Mouse (Mus musculus): ENCODE data around the gene Ppp2r3a. TPM values are rescaled to one million over a fixed set of nuclear protein-coding genes. Genes with fewer than 3 reads are reported as not detected.

Ppp2r3a gene
- total RNA-seq, 2 experiments from 2014 or later = 29.0 to 30.9 TPM

DNA sequence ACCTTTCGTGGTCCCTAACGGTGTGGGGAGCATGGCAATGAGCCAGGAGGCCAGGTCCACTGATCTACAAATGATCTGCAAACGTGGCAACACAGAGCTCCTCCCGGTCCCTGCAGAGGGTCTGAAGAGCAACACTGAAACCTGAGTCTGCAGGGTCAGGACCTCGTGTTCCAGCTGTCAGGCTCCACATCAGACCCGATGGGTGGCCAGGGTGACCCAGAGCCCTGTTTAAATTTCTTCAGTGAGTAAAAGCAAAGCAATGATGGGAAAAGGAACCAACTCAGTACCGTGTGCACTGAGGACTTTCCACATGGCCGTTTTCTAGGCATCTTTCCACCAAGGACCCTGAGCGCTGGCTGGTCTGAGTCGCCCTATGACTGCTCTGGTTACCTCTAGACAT is 28.6 kb upstream of the Ppp2r3a start:
- Histone ChIP-seq H3K27ac (no peak overlapping the region), H3K4me3 (no peak overlapping the region)
- TF ChIP-seq CTCF (conservative IDR thresholded peaks at IDR 0.05) = no peak
- no peak for DNase-seq (ENCODE audit: low spot score in 2 of 2)

DNA sequence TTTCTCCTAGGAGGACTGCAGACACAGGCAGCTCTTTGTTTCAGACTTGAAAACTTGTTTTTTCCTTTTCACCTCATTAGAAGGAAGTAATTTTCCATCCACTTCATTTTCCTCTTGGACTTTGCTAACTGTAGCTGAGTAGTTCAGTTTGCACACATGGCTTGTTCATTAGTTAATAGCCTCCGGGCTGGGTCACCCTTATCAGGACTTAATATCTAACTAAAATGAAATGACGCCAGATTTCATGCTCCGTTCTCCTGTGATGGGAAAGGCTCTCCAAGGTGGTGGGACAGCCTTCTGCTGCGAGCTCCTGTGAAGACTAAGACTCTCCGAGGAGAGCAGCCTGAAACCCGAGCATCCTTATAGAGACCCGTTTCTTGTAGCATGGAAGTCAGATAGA is 21.1 kb upstream of the Ppp2r3a start:
- no peak for TF ChIP-seq CTCF (conservative IDR thresholded peaks at IDR 0.05)
- Histone ChIP-seq H3K27ac (no peak overlapping the region), H3K4me3 (no peak overlapping the region)
- DNase-seq (ENCODE audit: low spot score in 2 of 2) = no peak

DNA sequence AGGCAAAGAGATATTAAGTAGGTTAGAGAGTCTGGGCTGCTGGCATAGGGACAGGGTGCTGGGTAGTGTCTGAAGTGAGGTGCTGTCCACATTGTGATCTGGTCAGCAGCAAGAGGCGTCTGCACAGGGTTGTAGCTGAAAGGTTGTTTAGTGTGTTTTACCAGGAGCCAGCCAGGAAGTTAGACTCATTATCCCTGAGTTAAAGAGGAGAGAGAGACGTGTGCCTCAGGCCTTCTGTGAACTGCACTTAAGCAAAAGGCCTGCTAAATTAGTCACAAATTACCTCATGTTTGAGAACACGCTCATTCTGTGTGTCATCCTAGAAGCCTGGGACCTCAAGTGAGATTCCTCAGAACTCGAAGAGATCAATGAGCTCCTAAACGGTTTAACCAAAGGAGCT is 18.4 kb upstream of the Ppp2r3a start:
- no peak for DNase-seq (ENCODE audit: low spot score in 2 of 2)
- Histone ChIP-seq H3K27ac (no peak overlapping the region), H3K4me3 (no peak overlapping the region)
- no peak for TF ChIP-seq CTCF (conservative IDR thresholded peaks at IDR 0.05)

DNA sequence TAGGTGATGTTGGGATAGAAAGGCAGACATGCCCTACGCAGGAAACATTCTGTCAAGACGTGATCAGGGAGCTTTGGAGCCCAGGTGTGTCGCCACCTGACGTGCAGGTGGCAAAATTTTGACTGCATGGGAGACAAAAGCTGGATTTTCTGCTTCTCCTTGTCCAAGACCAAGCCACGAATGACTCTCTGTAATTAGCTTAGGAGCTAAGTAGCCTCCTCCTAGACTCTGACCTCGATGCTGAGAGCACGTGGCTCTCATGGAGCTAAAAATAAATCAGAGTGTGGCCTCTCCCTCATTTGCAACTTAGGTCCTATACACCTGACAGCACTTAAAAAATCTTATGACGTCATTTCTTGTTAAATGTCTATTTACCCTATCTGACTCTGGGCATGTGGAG is 14.4 kb upstream of the Ppp2r3a start:
- Histone ChIP-seq H3K4me3 (peak overlapping the region; percentile 23; the same call in 1 of the 2 replicates), H3K27ac (peak overlapping the region; percentile 80)
- TF ChIP-seq CTCF (conservative IDR thresholded peaks at IDR 0.05) = no peak
- no peak for DNase-seq (ENCODE audit: low spot score in 2 of 2)

DNA sequence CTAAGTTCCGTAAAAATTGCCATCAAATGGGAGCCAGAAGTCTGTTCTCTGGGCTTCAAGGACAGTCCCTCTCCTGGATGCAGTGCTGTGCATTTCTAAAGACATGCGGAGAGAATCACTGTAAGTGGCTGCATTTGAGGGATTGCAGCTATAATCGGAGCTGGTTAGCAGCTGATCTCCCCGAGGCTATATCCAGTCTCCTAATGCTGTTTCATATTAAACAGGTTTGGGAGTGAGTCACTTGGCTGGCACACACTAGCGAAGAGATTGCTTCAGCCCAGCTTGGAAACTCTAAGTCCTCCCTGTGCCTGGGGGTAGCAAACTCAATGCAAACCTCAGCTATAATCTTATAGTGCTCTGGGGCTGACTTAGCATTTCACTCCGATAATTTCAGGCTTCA is 14.0 kb upstream of the Ppp2r3a start:
- TF ChIP-seq CTCF (conservative IDR thresholded peaks at IDR 0.05) = no peak
- Histone ChIP-seq H3K4me3 (peak overlapping the region; percentile 23; the same call in 1 of the 2 replicates), H3K27ac (peak overlapping the region; percentile 80)
- peak in 1 of 2 experiments; percentile 60 for DNase-seq (ENCODE audit: low spot score in 2 of 2)

DNA sequence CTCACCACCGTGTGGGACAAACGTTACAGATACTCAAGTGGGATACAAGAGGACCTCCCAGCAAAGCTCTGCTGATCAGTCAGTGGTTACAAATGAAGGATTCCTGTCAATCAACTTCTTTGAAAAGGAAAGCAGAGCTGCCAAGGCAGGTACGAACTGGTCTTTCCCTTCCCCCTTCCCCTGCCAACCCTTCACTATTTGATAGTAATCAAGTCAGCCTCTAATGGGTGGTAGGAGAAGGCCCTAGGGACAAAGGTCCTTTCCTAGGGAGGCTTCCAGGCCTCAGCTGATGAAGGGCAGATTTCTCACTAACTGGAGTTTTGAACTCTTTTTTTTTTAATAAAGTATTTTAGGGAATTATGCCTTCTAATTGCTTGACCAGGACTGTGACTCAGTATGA is 11.2 kb upstream of the Ppp2r3a start:
- DNase-seq (ENCODE audit: low spot score in 2 of 2) = no peak
- Histone ChIP-seq H3K4me3 (no peak overlapping the region), H3K27ac (peak overlapping the region; percentile 67; the same call in 1 of the 2 replicates)
- no peak for TF ChIP-seq CTCF (conservative IDR thresholded peaks at IDR 0.05)

DNA sequence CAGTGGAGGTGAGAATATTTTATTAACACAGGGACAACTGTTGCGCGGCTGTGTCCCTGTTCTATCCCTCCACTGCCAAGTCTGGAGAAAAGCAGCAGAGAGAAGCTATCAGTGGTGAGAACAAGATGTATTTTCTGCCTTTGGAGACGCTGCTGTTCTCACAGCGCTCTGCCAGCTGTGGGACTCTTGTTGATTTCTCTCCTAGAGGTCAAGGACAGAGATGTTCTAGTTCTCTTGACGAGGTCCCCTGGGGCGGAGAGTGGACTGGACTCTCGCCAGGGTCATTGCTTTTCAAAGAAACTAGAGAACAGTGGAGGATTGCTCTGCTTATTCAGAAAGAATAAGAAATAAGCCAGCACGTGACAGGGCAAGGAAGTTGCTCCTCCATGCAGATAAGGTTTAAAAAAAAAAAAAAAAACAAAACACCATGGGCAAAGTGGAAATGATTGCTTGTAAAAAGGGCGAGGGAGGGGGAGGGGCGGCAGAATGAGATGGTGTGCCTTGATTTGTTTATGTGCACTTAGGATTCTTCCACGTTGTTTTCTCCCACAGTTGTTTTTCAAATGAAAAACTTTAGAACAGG is 10.5 kb upstream of the Ppp2r3a start:
- H3K27ac ChIP-seq = peak overlapping the region; percentile 67
- TF ChIP-seq CTCF (conservative IDR thresholded peaks at IDR 0.05) = no peak
- DNase-seq (ENCODE audit: low spot score in 2 of 2) = no peak
- H3K4me3 ChIP-seq = peak overlapping the region; percentile 25

DNA sequence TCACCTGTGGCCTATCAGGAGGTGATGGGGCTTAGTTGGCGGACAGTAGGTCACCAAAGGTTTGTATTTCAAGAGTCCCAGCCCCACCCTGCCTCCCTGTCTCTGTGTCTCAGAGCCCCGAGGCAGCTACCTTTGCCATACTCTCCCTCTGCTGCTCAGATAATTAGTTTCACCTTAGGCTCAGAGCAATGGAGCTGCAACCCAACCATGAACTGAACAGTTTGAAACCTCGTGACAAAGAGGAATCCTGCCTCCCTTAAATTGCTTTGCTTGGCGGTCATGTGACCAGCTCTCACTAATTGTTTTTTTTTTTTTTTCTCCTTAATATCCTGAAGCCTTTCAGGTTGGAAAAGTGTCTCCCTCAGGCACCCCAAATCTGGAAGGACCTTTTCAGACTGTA is 9.8 kb upstream of the Ppp2r3a start:
- no peak overlapping the region for H3K4me3 ChIP-seq
- no peak for DNase-seq (ENCODE audit: low spot score in 2 of 2)
- no peak for TF ChIP-seq CTCF (conservative IDR thresholded peaks at IDR 0.05)
- peak overlapping the region; percentile 67; the same call in 1 of the 2 replicates for H3K27ac ChIP-seq

DNA sequence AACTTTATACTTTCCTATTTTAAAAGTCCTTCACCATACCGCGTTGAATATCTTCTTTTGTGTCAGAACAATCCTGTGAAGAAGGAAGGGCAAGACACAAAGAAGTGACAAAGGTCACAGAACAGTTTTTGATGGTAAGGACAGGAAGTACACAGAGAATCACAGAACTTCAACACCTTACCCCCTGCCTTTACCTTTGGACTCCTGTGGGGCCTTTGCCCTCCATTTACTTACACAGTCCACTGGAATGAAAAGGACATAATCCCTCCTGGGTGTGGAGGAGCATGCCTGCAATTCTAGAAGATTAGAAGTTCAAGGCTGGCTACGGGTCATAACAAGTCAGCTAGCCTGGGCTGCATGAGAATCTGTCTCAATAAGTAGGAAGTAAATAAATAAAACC is 1.5 kb upstream of the Ppp2r3a start:
- no peak for DNase-seq (ENCODE audit: low spot score in 2 of 2)
- Histone ChIP-seq H3K27ac (no peak overlapping the region), H3K4me3 (no peak overlapping the region)
- no peak for TF ChIP-seq CTCF (conservative IDR thresholded peaks at IDR 0.05)

DNA sequence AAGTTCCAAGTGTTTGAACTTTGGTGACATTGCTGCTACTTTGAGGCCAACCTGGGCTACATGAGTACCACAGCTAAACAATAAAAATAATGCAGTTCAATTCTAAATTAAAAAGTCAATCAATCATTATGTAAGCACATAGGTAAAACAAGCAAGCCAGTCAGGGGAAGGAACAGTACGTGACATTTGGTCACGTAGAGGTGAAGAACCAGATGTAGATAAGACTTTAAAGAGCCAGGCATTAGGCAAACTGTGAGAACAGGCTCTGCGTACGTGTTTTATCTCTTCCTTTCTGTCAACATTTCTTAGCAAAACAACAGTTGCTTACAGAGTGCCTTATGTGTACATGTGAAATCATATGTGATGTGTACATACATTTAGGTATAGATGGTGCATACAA is 946 bp upstream of the Ppp2r3a start:
- TF ChIP-seq CTCF (conservative IDR thresholded peaks at IDR 0.05) = no peak
- DNase-seq (ENCODE audit: low spot score in 2 of 2) = no peak
- Histone ChIP-seq H3K27ac (no peak overlapping the region), H3K4me3 (no peak overlapping the region)

DNA sequence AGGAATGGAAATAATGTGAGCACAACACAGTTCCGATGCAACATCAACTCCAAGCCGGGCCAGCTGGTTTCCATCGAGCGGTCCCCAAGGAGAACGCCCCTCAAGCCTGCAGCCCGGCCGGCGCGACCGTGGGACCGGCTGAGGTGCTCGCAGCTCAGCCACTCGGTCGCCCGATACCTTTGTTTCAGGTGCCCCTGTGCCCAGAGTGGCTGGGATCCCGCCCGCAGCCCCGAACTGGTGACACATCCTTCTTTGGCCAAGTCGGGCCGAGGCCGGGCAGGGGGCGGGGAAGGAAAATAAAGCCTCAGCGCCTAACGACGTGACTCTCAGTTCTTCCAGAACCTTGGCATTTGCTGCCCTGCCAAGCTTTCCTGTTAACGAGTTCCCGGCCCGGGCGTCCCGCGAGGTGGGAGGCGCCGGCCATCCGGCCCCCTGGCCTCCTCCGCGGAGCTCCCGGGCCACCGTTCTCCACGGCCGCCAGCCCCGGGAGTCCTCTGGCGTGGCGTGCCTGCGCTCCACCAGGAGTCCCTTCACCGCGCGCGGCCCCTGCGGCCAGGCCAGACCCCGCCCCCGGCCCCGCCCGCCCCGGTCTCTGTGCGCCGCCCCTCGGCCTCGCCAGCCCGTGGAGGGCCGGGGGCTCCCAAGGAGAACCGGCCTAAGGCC is 483 bp downstream of the Ppp2r3a start:
- Histone ChIP-seq H3K27ac (peak overlapping the region; percentile 95), H3K4me3 (peak overlapping the region; percentile 92)
- TF ChIP-seq CTCF (conservative IDR thresholded peaks at IDR 0.05) = no peak
- peak in 1 of 2 experiments; percentile 34 for DNase-seq (ENCODE audit: low spot score in 2 of 2)

DNA sequence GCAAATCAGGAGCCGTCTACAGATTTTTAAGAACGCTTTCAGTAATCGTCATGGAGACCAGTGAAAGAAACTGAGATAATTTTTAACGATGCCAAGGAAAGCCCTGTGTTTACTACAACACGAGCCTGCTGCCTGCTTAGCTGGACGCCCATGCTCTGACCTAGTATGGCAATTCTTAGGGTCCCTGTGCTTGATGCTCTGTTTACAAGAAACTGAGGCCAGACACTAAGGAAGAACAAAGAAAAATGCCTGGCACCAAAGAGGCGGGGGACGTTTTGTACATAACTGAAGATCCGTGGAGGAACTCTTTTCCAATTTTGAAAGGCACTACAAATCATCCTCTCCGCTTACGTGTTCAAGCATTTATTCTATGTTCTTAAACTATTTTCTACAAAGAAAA is 1.1 kb downstream of the Ppp2r3a start:
- TF ChIP-seq CTCF (conservative IDR thresholded peaks at IDR 0.05) = no peak

DNA sequence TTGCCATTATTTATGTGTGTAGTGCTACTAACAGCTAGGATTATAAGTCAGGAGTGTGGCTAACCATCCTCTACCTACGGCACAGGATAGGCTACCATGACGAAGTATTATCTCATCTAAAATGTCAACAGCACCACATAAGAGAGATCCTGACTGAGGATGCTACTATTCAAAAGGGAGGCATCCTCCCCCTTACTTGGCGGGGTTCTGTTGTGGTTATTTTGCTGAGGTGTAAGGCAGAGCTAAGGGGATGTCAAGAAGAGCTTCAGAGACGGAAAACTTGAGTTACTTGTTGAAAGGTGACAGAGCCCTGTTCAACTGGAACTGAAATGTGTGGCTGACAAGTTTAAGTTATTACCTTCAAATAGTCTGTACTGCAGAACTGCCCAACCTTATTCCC is 2.0 kb downstream of the Ppp2r3a start:
- TF ChIP-seq CTCF (conservative IDR thresholded peaks at IDR 0.05) = no peak
- no peak for DNase-seq (ENCODE audit: low spot score in 2 of 2)
- no peak overlapping the region; the same call in 1 of the 2 replicates for H3K4me3 ChIP-seq

More for the DNA sequence above, 1.1 kb downstream of the Ppp2r3a start:
- peak in 1 of 2 experiments; percentile 23 for DNase-seq (ENCODE audit: low spot score in 2 of 2)
- H3K4me3 ChIP-seq = peak overlapping the region; percentile 92
- peak overlapping the region; percentile 95 for H3K27ac ChIP-seq

DNA sequence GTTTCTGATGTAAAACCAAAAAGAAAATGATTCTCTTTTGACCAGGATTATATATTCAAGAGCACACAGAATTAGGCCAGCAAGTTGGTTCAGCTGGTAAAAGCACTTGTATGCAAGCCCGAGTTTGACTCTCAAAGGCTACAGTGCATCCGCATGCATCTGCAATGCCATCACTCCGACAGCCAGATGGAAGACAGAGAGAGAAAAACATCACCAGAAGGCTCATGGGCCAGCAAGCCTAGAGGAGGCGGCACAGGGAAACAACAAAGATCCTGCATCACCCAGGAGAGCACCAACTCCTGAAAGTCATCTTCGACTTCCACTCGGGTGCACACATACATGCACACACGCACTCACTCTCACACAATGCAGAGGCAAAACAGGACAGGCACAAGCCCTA is 4.1 kb downstream of the Ppp2r3a start:
- TF ChIP-seq CTCF (conservative IDR thresholded peaks at IDR 0.05) = no peak
- Histone ChIP-seq H3K27ac (peak overlapping the region; percentile 85), H3K4me3 (no peak overlapping the region; the same call in 1 of the 2 replicates)
- peak in 1 of 2 experiments; percentile 32 for DNase-seq (ENCODE audit: low spot score in 2 of 2)

More for the DNA sequence above, 2.0 kb downstream of the Ppp2r3a start:
- peak overlapping the region; percentile 18; the same call in 1 of the 2 replicates for H3K27ac ChIP-seq

Measured in layer of hippocampus, adult 2 months (tissue).